Mouse (Mus musculus): ENCODE data around the gene Abca1.

DNA sequence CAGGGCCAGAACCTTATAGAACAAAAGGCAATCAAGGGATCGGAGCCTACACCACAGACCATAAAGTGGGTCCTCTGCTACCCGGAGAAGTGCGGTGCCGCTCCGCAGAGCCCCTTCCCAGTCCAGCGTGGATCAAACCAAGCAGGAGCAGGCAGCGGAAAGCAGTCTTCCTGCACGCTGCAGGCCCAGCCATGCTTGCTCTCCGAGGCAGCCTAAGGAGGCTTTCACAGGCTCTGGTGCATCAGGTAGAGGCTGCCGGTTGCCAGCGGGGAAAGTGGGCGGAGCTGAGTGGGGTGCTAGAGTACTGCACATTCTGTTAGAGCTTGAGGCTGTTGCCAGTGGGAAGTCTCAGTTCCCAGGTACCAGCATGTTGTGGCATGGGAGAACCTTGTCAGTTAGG, 170.4 kb downstream of the Abca1 start, which contains the start of gene Nipsnap3a:
- TF ChIP-seq CTCF (conservative IDR thresholded peaks at IDR 0.05; ENCODE audit: insufficient read depth, insufficient read length, low read depth, low read length) (no peak), POLR2A (IDR thresholded peaks at IDR 0.05; ENCODE audit: low read depth, low read length) (no peak)
